Mouse (Mus musculus) embryo, embryonic 10 days (tissue): ENCODE results near the gene Pkig.
"Not testable (repeated sequence)": the region's sequence is repeated elsewhere in the genome, so short reads cannot be mapped to it uniquely, and the experiment has no call there.

Experiments
- DNase-seq: peaks from one replicate; pipeline ENCODE4 v3.0.0-alpha.2; 2015; ENCODE audit warnings: low spot score

Gene Pkig

GRCm38 (mm10) chr2:163643576-163643971 is 14.6 kb upstream of the Pkig start:
- no peak for DNase-seq

- no peak for DNase-seq
These were observed 14.1 kb upstream of the Pkig start for GRCm38 (mm10) chr2:163644047-163644446.

- DNase-seq: peak; percentile 98
These were observed 13.4 kb upstream of the Pkig start, which contains the start of gene Serinc3 for GRCm38 (mm10) chr2:163644575-163645385. Gene Serinc3 (minus strand): TSS chr2:163645131.

- no peak for DNase-seq
These were observed 12.3 kb upstream of the Pkig start for GRCm38 (mm10) chr2:163645700-163646460.

- no peak for DNase-seq
These were observed 11.6 kb upstream of the Pkig start for GRCm38 (mm10) chr2:163646461-163647080.

GRCm38 (mm10) chr2:163655699-163656098 is 2.5 kb upstream of the Pkig start:
- not testable (repeated sequence) for DNase-seq

- no peak for DNase-seq
These were observed 700 bp upstream of the Pkig start for GRCm38 (mm10) chr2:163657486-163657885.

GRCm38 (mm10) chr2:163658941-163659340 is 755 bp downstream of the Pkig start:
- peak; percentile 32 for DNase-seq

GRCm38 (mm10) chr2:163659431-163659830 is 1.2 kb downstream of the Pkig start:
- peak; percentile 29 for DNase-seq

GRCm38 (mm10) chr2:163660103-163660701 is 2.0 kb downstream of the Pkig start:
- DNase-seq: peak; percentile 23

GRCm38 (mm10) chr2:163661371-163661850 is 3.2 kb downstream of the Pkig start:
- DNase-seq: no peak

GRCm38 (mm10) chr2:163662076-163662475 is 3.9 kb downstream of the Pkig start:
- no peak for DNase-seq

- no peak for DNase-seq
These were observed 4.6 kb downstream of the Pkig start for GRCm38 (mm10) chr2:163662698-163663221.

GRCm38 (mm10) chr2:163663930-163664329 is 5.7 kb downstream of the Pkig start:
- DNase-seq: no peak

- no peak for DNase-seq
These were observed 8.9 kb downstream of the Pkig start for GRCm38 (mm10) chr2:163667045-163667444.

- no peak for DNase-seq
These were observed 12.8 kb downstream of the Pkig start for GRCm38 (mm10) chr2:163670872-163671594.

- DNase-seq: no peak
These were observed 16.2 kb downstream of the Pkig start for GRCm38 (mm10) chr2:163674397-163674796.

GRCm38 (mm10) chr2:163675144-163675619 is 17.0 kb downstream of the Pkig start:
- DNase-seq: no peak

- no peak for DNase-seq
These were observed 17.5 kb downstream of the Pkig start for GRCm38 (mm10) chr2:163675662-163676061.

GRCm38 (mm10) chr2:163676321-163676720 is 18.1 kb downstream of the Pkig start:
- no peak for DNase-seq

- no peak for DNase-seq
These were observed 18.6 kb downstream of the Pkig start for GRCm38 (mm10) chr2:163676745-163677144.
